Mouse (Mus musculus) lung, postnatal 0 days (tissue): ENCODE results near the gene Aff3.

Experiments
- CTCF ChIP-seq: IDR thresholded peaks from 2 replicates; pipeline ENCODE4 v1.5.1; 2016; ENCODE audit warnings: antibody characterized with exemption, mild to moderate bottlenecking
- EP300 ChIP-seq: IDR thresholded peaks from 2 replicates; pipeline ENCODE4 v1.6.1; 2016; ENCODE audit warnings: antibody characterized with exemption, mild to moderate bottlenecking, control low read depth

DNA sequence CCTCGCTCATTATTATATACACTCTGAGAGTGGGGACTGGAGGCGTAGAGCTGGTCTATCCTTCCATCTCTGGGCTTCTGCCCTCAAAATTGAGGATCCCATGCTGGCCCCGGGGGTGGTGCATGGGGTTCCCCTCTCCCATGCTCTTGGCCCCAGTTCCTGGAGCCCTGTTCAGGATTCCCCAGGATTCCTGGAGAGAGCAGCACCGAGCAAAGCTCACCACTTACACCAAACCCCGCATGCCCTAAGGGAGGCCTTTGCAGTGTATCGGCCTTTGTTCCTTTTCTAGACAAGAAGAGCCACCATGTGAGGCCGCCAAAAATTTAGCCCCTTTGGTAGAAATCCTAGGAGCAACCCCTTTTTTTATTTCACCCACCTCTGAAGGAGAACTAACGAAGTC, 36.3 kb downstream of the Aff3 start:
- no peak for TF ChIP-seq EP300
- TF ChIP-seq CTCF, result no peak; the same call in 1 of the 2 replicates
